Mouse (Mus musculus) 416B (cell line): ENCODE measurements around the gene Carns1.

Experiments
- DNase-seq: peaks from one replicate; pipeline ENCODE4 v3.0.0; 2011; ENCODE audit warnings: low read depth

The Carns1 gene

DNA sequence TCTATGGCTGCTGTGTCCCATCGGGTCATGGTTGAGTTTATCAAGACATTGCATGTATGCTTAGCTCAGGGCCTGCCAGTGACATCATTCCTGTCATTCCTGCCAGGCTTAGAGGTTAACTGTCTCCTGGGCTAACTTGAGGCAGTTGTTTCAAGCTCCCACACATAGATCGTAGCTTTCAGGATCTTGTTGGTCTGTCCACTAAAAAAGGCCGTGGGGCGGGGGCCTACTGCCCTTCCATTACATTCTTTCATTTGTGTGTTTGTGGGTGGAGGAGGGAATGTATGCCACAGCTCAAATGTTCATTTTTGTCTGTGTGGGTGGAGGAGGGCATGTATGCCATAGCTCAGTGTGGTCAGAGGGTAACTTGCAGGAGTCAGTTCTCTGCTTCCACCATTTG is 45.2 kb downstream of the Carns1 start:
- no peak for DNase-seq

DNA sequence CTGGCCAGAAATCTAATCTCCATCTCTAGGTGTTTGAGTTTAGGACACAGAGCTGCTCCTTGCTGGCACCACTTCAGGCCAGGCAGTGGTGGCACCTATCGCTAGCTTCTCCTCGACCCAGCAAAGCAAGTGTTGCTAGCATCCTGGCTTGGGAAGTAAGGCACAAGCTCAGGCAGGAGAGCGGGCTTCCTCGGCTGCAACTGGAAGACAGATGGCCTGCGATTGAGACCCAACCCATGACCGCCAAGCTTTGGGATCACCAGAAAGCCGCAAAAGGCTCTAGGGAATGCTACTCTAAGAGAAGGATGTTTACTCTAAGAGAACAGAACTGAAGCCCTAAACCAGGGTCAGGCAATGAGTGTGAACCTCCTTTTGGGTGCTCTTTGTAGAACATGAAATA is 45.8 kb downstream of the Carns1 start:
- DNase-seq: no peak

DNA sequence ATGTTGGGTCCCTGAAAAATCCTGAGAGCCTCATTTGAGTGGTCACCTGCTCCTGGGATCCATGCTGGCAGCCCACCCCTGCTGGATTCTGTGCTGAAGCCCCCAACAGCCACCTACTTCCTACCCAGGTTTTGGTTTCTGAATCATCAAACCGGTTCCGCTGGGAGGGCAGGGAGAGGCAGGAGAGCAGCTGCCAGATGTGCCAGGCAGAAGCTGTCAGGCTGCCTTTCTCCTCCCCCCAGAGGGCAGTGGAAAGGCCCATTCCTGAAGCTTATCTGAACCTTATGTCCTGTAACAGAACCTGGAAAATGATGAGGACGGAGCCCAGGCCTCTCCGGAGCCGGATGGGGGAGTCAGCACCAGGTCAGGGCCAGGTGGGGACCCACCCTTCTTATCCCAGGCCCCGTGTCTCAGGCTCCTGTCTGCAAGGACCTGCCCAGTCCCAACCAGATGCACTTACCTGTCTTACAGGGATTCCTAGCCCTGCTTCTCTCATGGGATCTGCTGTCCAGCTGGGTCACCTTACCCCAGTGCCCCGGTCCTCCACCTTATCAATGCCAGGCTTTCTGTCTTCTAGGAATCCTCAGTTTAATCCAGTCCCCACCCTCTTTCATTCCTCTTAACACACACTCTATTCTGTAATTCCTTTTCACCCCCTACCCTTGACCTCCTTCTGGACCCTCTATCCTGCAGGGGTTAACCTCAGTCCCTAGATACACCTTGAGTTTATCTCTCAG is 48.4 kb downstream of the Carns1 start:
- DNase-seq: peak; percentile 45

DNA sequence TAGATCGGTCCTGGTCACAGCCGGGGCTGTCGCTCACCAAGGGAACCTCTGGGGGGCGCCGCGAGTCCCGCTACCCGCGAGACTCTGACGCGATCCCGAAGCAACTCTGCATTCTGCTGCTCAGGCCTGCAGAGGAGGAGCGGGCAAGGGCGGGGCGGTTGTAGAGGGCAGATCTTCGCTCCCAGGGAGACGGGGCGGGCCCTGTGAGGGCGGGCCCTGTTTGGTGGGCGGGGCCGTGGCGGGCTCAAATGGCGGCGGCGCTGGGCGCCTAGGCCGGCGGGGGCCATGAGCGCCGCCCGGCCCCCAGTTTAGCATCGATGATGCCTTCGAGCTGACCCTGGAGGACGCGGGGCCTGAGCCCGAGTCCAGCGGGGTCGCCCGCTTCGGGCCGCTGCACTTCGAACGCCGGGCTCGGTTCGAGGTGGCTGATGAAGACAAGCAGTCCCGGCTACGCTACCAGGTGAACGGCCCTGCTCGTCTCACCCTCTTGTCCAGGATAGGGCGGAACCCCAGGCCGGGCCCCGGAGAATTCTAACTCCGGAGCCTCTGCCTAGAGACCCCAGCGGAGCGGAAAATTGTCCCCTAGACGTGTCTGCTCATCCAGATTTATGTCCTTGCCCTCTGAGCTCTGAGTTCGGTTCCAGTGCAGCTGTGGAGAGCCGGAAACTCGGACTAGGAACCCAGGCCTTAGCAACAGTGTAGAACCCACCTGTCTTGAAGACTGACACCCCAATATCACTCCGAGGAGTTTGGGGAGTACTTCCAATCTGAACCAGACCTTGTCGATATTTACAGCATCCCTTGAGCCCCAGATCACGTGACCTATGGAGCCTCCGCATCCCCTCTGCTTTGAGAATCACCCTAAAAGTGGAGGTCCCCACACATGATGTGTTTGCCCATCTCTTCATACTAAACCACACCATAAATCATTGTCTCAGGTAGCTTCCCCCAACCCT is 49.3 kb downstream of the Carns1 start, which contains the start of gene Aip:
TSS of gene Aip (minus strand) at position 118 of the 956 bp plus-strand sequence.
- peak; percentile 98 for DNase-seq

DNA sequence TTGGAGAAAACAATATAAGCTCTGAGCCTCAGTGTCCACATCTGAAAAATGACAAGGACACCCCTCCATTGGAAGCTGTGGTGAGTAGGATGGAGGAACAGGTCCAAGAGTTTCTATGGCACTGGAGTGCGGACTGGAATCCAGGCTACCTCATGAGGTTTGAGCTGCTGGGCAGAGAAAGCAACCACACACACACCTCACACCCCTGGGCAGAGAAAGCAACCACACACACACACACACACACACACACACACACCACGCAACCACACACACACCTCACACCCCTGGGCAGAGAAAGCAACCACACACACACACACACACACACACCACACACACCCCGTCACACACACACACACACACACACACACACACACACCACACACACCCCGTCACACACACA is 50.0 kb downstream of the Carns1 start:
- peak; percentile 53 for DNase-seq

DNA sequence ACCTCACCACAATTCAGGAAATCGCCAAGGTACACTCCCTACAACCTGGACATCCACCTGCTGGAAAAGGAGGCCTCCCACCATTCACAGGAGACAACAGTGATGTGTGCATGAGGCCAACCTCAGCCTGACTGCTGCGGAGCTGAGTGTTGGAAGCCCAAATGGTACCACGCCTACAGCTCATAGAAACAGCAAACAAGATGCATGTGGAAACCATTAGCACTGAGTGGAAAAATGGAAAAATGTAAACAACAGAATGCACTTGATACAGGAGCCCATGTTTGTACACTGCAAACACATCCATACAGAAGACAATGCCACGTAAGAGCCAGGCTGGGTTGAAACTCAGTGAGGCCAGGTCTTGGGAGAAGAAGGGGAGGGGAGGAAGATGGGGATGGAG is 50.8 kb downstream of the Carns1 start:
- DNase-seq: no peak

DNA sequence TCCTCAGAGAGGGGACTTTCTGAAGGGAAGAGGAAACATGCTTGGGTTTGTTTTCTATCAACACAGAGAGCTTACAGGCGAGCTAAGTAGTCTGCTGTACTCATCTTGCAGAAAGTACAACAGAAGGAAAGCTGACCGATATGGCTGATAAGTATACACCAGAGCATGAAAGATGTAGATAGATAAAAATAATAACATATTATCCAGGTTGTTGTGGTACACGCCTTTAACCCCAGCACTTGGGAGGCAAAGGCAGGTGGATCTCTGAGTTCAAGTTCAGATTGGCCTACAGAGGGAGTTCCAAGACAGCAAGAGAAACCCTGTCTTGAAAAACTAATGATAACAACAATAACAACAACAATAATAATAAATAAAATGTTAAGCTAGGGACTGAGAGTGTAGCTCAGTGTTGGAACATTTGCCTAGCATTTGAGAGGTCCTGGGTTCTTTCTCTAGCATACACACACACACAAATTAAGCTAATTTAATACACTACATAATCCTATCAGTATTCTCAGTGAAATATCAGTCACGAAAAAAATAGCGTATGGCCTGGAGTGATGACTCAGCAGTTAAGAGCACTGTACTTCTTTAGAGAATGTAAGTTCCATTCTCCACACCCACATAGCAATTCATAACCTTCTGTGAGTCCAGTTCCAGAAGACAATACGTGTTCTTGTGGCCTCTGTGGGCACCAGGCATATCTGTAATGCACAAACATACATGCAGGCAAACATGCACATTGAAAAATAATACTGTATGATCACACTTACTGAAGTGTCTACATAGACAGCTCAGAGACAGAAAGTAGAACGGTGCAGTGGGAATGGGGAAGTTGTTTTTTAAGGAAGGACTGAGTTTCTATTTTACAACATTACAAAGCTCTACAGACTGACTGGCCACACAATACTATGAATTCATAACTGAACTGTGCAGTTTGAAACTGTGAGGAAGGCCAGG is 52.6 kb downstream of the Carns1 start:
- peak; percentile 66 for DNase-seq

DNA sequence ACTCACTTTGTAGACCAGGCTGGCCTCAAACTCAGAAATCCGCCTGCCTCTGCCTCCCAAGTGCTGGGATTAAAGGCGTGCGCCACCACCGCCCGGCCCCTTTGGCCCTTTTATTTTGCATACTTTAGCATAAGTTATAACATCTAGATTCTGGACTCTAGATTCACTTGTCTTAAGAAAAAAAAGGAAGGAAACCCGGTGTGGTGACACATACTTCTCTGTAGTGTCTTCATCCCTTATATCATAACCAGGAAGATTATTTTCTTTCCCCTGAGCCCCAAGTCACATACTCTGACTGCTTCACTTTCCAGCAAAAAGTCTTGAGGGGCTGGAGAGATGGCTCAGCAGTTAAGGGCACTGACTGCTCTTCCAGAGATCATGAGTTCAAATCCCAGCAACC is 53.4 kb downstream of the Carns1 start:
- DNase-seq: peak; percentile 83

DNA sequence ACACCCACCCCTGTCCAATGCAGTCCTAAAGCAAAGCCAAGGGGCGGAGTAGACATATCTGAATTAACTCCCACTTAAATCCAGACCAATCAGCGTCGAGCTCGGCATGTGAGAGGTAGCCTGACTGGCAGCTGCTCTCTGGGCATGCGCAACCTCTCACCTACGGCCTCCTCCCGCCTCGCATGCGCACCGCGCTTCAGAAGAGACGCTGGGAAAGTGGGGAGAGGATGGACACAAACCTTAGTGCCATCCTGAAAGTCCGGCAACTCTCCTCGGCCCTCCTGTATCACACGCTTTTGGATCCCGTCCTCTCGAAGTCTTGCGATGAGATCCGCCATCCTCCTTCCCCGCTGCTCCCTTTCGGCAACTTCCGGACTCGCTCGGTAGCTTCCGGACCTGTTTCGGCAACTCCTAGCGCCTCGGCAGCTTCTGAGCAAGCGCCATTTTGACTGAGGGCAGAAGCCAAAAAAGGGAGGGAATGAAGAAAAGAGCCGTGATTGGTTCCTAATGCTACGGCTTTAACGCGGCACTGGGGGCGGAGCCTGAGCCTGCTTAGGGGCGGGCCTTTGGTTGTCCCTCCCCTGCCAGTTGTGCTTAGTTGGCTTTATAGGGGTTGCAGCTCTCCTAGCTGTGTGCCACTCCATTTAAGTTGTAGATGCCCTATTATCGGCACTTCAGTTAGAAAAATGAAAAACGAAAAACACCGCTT is 54.0 kb downstream of the Carns1 start:
- peak; percentile 99 for DNase-seq

DNA sequence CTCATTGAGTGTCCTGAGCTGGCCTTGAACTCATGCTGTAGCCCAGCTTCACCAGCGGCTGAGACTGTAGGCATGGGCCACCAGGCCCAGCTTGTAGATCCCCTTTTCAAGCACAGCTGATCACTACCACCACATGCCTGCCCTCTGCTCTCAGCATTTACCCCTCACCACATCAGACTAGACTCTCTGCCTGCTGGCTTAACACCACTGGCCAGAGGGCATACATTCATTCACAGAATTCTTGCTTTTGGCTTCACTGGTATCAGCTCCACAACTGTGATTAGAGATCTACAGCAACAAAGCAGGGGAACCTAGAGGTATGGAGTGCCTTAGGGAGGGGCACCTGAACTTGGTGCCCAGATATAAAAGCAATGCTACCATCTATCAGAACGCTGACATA is 54.8 kb downstream of the Carns1 start:
- DNase-seq: peak; percentile 29

DNA sequence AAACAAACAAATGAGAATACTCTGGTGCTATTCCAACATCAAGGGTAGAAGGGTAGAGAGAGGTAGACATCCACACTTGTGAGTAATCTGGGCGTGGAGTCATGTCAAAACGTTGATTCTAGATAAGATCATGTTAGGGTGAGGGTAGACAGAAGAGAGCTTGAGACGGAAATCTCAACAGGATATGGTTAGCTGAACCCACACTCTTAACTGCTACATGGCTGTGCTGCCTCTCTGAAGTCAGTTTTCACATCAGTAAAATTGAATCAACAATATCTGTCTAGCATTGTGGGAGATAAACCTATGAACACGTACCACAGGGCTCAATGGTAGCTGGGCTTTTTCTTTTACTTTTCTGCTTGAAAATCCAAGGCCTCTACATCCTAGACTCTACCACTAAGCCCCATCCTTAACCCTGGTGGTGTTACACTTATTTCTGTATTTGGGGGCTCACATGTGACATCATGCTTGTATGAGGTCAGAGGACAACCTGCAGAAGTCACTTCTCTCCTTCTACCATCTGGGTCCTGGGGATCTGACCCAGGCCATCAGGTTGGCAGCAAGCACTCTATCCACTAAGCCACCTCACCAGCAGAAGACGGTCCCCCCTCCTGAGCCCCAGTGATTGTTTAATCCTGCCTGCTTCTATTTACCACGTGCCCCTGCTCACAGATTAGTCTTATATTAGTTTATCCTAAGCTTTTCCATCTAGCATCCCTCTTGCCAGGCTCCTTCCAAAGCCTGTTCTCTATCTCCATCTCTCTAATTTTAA is 55.4 kb downstream of the Carns1 start:
- peak; percentile 93 for DNase-seq

DNA sequence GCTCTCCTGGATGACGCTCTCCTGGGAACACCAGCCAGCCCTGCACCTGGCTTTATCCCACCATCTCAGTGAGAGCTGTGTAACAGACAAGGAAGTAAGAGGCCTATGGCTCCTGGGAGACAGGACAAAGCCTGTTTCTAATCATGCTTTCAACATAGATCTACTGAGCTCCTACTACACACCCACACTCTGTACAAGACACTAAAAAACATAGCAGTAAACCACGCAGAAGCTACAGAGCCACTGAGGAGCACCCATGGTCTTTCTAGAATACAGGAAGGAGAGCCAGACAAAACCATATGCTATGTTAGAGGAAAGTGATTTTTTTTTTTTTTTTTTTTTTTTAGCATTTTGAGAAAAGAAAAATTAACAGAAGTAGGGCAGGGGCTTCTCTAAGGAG is 56.9 kb downstream of the Carns1 start:
- DNase-seq: no peak

DNA sequence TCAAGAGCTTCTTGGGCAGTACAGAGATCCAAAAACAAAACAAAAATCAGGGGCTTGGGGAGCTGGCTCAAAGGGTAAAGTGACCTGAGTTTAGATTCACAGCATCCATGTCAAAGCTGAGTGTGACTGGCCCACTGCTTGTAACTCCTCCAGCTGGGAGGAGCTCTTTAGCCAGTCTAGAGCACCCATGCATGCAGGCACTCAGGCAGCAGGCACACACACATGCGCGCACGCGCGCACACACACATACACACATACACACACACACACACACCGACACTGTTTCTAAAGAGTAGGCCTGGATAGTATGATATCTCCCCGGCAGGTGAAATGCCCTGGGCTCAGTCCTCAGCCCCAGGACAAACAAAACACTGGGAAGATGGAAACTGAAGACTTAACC is 58.3 kb downstream of the Carns1 start:
- no peak for DNase-seq

DNA sequence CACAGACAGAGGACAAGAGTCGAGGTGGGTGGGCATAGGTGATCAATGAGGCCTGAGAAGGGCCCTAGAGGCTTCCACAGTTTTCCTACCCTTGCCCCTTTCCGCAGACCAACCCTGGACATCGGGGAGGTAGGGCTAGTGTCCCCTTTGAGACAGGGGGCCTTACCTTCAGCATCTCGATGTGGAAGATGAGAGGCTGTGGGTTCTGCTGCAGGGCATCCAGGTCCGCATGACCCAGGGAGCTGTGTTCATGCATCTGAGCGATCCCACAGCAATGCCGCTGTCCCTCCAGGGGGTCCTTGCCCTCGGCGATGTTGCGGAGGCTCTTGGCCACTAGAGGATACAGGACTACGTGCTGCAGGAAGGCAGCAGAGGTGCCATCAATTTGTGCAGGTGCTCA is 59.5 kb downstream of the Carns1 start:
- no peak for DNase-seq

DNA sequence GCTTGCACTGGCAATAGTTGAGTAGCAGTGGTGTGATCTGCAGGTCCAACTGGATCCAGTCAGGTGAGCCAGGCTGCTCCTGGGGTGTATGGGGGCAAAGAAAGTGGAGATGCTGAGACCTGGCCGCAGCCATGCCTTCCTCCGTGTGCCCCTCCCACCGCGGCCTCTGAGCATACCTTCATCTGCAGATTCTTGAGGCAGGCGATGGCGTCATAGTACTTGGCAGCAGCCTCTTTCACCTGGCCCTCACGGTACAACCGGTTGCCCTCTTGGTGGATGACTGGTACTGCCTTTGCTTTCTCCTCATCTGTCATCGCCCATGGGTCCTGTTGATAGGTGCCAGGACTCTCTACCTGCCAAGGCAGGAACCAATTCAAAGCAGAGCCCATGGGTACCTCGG is 60.1 kb downstream of the Carns1 start:
- DNase-seq: no peak

DNA sequence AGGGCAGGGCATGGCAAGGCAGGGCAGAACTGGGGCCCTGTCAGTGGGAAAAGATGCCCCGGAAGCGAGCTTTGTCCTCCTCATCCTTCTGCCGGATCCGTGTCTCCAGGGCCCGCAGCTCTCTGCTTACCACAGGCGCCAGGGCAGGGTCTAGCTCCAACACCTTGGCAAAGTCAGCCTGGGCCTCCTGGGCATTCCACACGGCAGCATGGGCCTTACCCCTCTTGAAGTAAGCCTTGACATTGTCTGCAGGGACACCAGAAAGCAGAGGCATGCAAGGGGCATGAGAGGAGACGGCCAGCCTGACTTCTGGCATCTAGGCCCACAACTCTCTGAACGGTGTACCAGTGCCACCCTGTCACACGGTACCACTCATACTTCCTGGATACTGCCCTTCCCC is 60.7 kb downstream of the Carns1 start:
- no peak for DNase-seq
